Mouse (Mus musculus): ENCODE results near the gene Reps2. TPM values are rescaled to one million over a fixed set of nuclear protein-coding genes. Genes with fewer than 3 reads are reported as not detected.

Gene Reps2
- polyA plus RNA-seq, 1 experiment from 2014 or later, result 1.9 TPM

DNA sequence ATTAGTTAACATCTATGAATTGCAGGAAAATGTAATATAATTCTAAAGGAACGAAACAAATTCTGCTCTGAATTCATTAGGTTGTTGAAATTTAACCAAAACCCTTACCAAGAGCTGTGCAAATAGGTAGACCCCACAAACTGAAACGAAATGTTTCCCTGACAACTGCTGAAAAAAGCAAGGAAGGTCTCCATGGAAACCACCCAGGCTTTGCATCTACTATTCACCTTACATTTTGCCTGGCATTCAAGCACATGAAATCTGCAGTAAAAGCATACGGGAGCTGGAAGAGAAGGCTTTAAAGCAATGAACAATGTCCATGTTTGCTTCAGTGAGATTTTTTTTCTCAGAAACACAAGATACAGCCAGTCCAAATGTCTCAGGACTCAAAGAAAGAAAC lies 59.1 kb downstream of the Reps2 start:
- Histone ChIP-seq H3K27ac (replicated peaks) (no peak overlapping the region), H3K36me3 (no peaks in the 10 kb centered on the region), H3K9ac (replicated peaks) (no peak overlapping the region), H3K4me3 (replicated peaks) (no peak overlapping the region), H3K9me3 (replicated peaks) (no peaks in the 10 kb centered on the region), H3K4me1 (no peaks in the 10 kb centered on the region), H3K4me2 (no peak overlapping the region), H3K27me3 (replicated peaks) (peaks cover 13% of the 10 kb centered on the region; the same call in 1 of the 2 replicates)
- no peak for ATAC-seq (ENCODE audit: low FRiP score)
- 47% methylated on average over 3 of the region's 3 CpGs for WGBS

DNA sequence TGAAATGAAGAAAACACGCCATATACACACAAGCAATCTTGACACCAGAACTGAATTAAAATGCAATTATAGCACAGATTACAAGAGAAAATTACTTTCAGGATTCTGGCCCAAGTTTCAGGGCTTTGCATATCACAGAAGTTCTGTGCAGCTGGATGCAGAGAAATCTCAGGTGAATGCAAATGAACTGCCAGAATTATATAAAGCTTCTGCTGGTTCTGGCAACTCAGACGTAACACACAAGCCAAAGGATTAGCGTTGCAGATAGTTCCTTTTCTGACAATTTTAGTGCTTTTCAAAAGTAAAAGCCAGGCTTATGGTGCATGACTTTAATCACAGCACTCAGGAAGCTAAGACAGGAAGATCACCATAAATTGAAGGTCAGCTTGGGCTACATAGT lies 62.9 kb downstream of the Reps2 start:
- ATAC-seq (ENCODE audit: low FRiP score), result no peak
- no peak overlapping the region for H3K4me3 ChIP-seq (replicated peaks)
- no peaks in the 10 kb centered on the region for H3K4me1 ChIP-seq
- no peaks in the 10 kb centered on the region for H3K9me3 ChIP-seq (replicated peaks)
- H3K4me2 ChIP-seq, result no peak overlapping the region
- peaks cover 16% of the 10 kb centered on the region; the same call in 1 of the 2 replicates for H3K27me3 ChIP-seq (replicated peaks)
- no peak overlapping the region for H3K9ac ChIP-seq (replicated peaks)
- no peak overlapping the region for H3K27ac ChIP-seq (replicated peaks)
- H3K36me3 ChIP-seq, result no peaks in the 10 kb centered on the region
- 61% methylated on average over 3 of the region's 3 CpGs for WGBS

DNA sequence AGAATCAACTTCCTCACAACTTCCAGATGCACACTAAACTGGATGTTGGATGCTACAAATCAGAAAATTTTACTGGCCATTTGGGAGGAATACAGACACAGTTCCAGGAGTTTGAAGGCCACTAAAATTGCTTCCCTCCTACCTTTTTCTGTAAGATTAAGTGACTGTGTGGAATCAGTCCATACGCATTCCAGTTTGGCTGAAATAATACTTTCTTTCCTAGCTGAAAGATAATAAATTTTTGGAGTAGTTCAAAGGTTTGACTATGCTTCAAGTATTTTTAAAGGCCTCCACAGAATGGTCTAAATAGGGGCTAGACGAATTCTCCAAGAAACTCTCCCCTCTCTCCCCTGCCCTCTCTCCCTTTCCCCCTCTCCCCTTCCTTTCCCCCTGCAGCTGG lies 75.0 kb downstream of the Reps2 start:
- Histone ChIP-seq H3K9me3 (replicated peaks) (no peaks in the 10 kb centered on the region), H3K4me1 (no peaks in the 10 kb centered on the region), H3K9ac (replicated peaks) (no peak overlapping the region), H3K27me3 (replicated peaks) (no peaks in the 10 kb centered on the region; the same call in 1 of the 2 replicates), H3K27ac (replicated peaks) (no peak overlapping the region), H3K4me3 (replicated peaks) (no peak overlapping the region), H3K4me2 (no peak overlapping the region), H3K36me3 (no peaks in the 10 kb centered on the region)
- WGBS, result 74% methylated on average over 2 of the region's 2 CpGs
- ATAC-seq (ENCODE audit: low FRiP score), result no peak

DNA sequence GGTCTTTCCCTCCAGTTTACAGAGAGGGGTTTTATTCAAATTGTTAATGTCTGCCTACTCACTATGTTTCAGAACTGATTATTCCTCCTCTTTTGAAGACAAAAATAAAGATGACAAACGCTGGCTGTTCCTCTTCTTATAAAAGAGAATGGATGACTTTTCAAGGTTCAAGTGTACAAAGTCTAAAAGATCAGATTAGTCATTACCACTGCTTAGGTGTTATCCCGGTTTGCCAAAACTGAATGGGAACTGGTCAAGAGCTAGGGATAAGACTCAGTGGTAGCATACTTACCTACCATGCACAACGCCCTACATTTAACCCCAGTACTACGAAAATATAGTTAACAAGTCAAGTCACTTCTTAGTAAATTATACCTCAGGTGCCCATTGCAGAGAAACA lies 77.9 kb downstream of the Reps2 start:
- 92% methylated on average over 4 of the region's 4 CpGs for WGBS
- no peak overlapping the region for H3K27ac ChIP-seq (replicated peaks)

DNA sequence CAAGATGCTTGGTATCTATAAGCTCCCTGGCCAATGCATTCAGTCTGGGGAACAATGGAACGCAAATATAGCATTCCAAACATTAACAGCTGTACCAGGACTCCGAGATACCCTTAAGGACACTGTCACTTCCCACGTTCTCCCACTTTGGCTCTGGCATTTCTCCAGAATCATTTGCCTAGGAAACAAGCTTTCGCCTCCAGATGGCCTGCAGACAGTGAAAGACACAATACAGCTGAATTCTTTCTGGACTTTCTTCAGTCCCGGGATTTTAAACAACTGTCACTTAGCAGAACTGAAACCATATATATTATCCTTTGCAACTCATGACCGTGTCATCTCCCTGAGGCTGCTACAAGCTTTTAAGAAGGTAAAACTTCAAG lies 87.0 kb downstream of the Reps2 start:
- H3K27me3 ChIP-seq (replicated peaks), result peaks cover 9% of the 10 kb centered on the region; the same call in 1 of the 2 replicates
- H3K27ac ChIP-seq (replicated peaks), result no peak overlapping the region
- 0 out of 2 replicates have a peak, but pooled peaks cover 4% of the 10 kb centered on the region for H3K4me1 ChIP-seq
- no peak overlapping the region for H3K4me3 ChIP-seq (replicated peaks)
- 52% methylated on average over 6 of the region's 6 CpGs for WGBS
- ATAC-seq (ENCODE audit: low FRiP score), result no peak
- H3K4me2 ChIP-seq, result no peak overlapping the region
- no peaks in the 10 kb centered on the region for H3K9me3 ChIP-seq (replicated peaks)
- no peak overlapping the region for H3K9ac ChIP-seq (replicated peaks)
- H3K36me3 ChIP-seq, result no peaks in the 10 kb centered on the region

More for the DNA sequence above, 77.9 kb downstream of the Reps2 start:
- Histone ChIP-seq H3K36me3 (no peaks in the 10 kb centered on the region), H3K9ac (replicated peaks) (no peak overlapping the region), H3K4me1 (no peaks in the 10 kb centered on the region), H3K4me3 (replicated peaks) (no peak overlapping the region), H3K27me3 (replicated peaks) (peaks cover 2% of the 10 kb centered on the region; the same call in 1 of the 2 replicates), H3K9me3 (replicated peaks) (no peaks in the 10 kb centered on the region), H3K4me2 (no peak overlapping the region)
- no peak for ATAC-seq (ENCODE audit: low FRiP score)

DNA sequence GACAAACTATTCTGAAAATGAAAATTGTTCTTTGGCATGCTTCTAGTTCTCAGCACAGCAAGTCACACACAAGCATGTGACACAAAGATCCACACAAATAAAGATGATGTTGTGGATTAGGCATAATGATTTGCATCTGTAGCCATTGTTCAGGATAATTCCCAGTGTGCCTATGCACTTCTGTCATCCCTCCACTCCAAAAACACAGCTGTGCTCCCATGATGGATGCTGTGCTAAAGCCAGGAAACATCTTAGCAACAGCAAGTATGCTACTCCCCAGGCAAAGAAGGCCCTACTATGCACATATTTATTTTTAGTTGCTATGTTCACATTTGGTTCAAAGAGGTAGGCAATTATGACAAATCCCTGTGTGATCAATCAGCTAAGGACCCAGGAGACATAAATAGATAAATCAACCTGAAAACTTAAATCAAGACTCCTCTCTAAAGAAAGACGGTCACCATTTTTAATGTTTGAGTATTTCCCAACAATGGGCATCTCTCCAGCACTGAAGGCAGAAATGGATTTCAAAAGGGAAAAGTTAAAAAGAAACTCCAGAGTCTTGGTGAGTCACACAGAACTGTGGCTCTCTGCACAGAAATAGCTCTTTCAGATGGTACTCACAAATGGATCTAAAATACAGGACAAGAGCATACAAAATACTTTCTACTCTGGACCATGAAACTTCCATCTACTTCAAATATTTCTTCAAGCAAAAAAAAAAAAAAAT lies 87.6 kb downstream of the Reps2 start:
- WGBS, result 72% methylated on average over 1 of the region's 1 CpGs
- Histone ChIP-seq H3K27ac (replicated peaks) (no peak overlapping the region), H3K9ac (replicated peaks) (no peak overlapping the region), H3K4me2 (no peak overlapping the region), H3K4me3 (replicated peaks) (no peak overlapping the region), H3K9me3 (replicated peaks) (no peaks in the 10 kb centered on the region), H3K36me3 (no peaks in the 10 kb centered on the region), H3K27me3 (replicated peaks) (peaks cover 9% of the 10 kb centered on the region; the same call in 1 of the 2 replicates), H3K4me1 (0 out of 2 replicates have a peak, but pooled peaks cover 4% of the 10 kb centered on the region)
- no peak for ATAC-seq (ENCODE audit: low FRiP score)

DNA sequence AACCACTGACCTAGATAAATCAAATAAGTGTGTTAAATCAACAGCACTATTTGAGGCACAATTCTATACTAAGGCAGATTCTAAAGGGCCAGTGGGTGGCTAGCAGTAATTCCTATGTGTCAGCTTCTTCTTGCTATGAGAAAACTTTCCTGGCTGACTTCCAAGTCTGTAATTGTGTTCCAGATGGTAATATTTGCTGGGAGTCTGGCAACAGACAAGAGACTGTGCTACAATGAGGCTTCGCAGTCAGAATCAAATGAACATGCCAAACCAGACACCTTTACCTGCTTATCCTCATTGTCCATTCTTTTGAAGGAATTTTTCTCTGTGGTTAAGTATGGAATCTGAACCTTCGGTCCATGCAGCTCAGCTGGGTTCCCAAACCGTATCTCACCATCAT lies 88.9 kb downstream of the Reps2 start:
- Histone ChIP-seq H3K27ac (replicated peaks) (peak overlapping the region; percentile 23; the same call in 1 of the 2 replicates), H3K36me3 (no peaks in the 10 kb centered on the region), H3K9me3 (replicated peaks) (no peaks in the 10 kb centered on the region), H3K4me3 (replicated peaks) (no peak overlapping the region), H3K27me3 (replicated peaks) (peaks cover 14% of the 10 kb centered on the region; the same call in 1 of the 2 replicates), H3K4me2 (no peak overlapping the region), H3K4me1 (0 out of 2 replicates have a peak, but pooled peaks cover 4% of the 10 kb centered on the region), H3K9ac (replicated peaks) (no peak overlapping the region)
- WGBS, result 55% methylated on average over 3 of the region's 3 CpGs
- no peak for ATAC-seq (ENCODE audit: low FRiP score)

DNA sequence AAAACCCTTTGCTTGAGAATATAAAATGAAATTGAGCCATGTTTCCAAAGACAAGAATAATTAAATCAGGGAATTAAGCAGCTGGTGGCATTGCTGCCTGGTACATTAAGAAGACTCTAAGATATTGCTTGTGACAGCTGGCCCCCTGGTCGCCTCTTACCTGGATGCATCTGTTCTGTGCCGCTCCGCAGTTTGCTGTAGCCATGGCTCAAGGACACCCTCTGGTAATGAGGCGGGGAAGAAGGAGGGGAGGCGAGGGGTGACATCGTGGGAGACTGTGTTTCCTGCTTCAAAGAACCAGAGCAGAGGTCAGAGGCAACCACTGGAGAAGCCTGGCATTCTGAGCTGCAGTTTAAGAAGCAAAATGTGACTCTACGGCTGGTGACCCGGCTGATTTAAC lies 91.1 kb downstream of the Reps2 start:
- H3K4me3 ChIP-seq (replicated peaks), result no peak overlapping the region
- H3K27me3 ChIP-seq (replicated peaks), result peaks cover 14% of the 10 kb centered on the region; the same call in 1 of the 2 replicates
- 42% methylated on average over 8 of the region's 8 CpGs for WGBS
- no peak overlapping the region for H3K9ac ChIP-seq (replicated peaks)
- no peak overlapping the region for H3K4me2 ChIP-seq
- H3K36me3 ChIP-seq, result no peaks in the 10 kb centered on the region
- no peak overlapping the region for H3K27ac ChIP-seq (replicated peaks)
- no peaks in the 10 kb centered on the region for H3K9me3 ChIP-seq (replicated peaks)
- 0 out of 2 replicates have a peak, but pooled peaks cover 4% of the 10 kb centered on the region for H3K4me1 ChIP-seq
- no peak for ATAC-seq (ENCODE audit: low FRiP score)

DNA sequence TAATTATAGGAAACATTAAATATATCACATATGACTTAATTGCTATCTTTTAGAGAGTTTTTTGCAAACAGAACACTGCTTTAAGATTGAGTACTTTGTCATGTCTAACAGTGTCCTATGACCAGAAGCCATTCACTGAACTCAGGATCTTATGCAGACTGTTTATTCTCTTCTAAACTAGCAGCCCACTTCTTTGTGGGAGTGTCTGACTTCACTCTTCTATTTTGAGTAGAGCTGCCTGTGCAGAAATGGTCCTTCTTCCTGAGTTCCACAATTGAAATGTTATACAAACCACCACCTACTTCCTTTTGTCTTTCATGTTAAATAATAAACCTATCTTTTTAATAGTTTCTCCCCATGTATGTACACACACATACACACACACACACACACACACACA lies 98.4 kb downstream of the Reps2 start:
- no peaks in the 10 kb centered on the region for H3K36me3 ChIP-seq
- ATAC-seq (ENCODE audit: low FRiP score), result no peak
- no peak overlapping the region for H3K4me2 ChIP-seq
- H3K4me3 ChIP-seq (replicated peaks), result no peak overlapping the region
- peaks cover 2% of the 10 kb centered on the region; the same call in 1 of the 2 replicates for H3K27me3 ChIP-seq (replicated peaks)
- H3K27ac ChIP-seq (replicated peaks), result no peak overlapping the region
- H3K9ac ChIP-seq (replicated peaks), result no peak overlapping the region
- H3K9me3 ChIP-seq (replicated peaks), result no peaks in the 10 kb centered on the region
- H3K4me1 ChIP-seq, result no peaks in the 10 kb centered on the region

DNA sequence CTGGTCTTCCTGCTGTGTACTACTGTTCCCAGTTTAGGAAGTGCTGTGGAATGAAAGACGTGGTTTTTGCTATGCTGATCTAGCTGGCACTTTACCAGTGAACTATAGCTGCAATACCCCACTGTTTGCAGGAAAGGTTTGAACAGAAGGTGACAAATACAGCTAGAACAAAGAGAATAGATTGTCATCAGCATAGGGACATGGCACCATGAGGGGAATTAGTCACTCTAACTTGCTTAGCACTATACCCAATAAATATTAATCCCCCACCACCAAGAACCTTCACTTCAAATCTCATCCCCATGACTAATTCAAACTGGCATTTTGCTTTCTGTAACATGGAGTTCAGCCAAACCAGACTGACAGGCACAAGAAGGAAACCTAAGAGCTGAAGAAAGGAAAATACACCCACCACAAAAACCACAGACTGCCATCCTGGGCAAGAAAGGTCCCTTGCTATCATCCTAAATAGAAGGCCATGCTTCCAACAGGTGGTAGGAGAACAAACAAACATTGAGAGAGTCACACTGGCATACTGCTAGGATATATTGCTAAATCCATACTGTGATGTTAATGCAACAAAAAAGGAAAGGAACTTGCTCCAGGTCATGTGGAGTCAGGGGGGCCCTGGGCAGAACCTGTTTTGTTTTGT lies 100.7 kb downstream of the Reps2 start:
- ATAC-seq (ENCODE audit: low FRiP score), result no peak
- WGBS, result 33% methylated on average over 1 of the region's 1 CpGs
- no peak overlapping the region for H3K4me3 ChIP-seq (replicated peaks)

DNA sequence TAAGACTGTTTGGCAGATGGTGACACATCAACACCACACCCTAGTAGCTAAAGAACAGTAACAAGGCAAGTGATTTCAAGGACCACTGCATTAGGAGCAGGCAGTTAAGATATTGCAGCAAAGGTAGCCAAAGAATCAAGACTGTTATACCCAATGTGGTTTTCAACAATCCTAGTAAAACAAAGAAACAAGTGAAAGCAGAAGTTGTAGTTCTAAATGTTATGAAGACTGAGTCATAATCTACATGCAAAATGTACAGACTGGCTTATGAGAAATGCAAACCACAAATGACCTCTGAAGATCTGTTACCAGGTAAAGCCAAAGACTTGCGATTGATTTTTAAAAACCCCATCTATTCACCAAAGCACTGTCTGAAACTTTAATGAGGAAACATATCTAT lies 101.5 kb downstream of the Reps2 start:
- no peaks in the 10 kb centered on the region for H3K36me3 ChIP-seq
- H3K4me3 ChIP-seq (replicated peaks), result no peak overlapping the region
- no peak overlapping the region for H3K4me2 ChIP-seq
- WGBS, result 91% methylated on average over 1 of the region's 1 CpGs
- H3K9ac ChIP-seq (replicated peaks), result no peak overlapping the region
- no peaks in the 10 kb centered on the region for H3K9me3 ChIP-seq (replicated peaks)
- ATAC-seq (ENCODE audit: low FRiP score), result no peak
- H3K27ac ChIP-seq (replicated peaks), result no peak overlapping the region
- peaks cover 7% of the 10 kb centered on the region; the same call in 1 of the 2 replicates for H3K27me3 ChIP-seq (replicated peaks)
- H3K4me1 ChIP-seq, result no peaks in the 10 kb centered on the region

More for the DNA sequence above, 100.7 kb downstream of the Reps2 start:
- Histone ChIP-seq H3K27ac (replicated peaks) (no peak overlapping the region), H3K9me3 (replicated peaks) (no peaks in the 10 kb centered on the region), H3K4me1 (no peaks in the 10 kb centered on the region), H3K4me2 (no peak overlapping the region), H3K27me3 (replicated peaks) (peaks cover 7% of the 10 kb centered on the region; the same call in 1 of the 2 replicates), H3K9ac (replicated peaks) (no peak overlapping the region), H3K36me3 (no peaks in the 10 kb centered on the region)

DNA sequence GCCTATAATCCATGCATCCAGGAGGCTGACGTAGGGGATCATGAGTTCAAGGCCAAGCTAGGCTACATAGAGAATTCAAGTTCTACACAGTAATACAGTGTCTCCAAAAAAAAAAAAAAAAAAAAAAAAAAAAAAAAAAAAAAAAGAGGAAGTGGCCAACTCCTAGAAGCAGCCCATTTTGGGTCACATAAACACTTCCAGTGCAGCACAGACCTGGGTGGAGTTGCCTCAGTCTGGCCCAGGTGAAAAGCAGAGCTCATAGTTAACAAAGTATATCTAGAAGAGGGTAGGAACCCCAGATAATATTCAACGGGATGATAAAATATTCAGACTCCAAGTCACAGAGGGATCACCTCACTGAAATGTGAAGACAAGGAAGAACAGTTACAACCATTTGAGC lies 112.4 kb downstream of the Reps2 start:
- H3K36me3 ChIP-seq, result no peaks in the 10 kb centered on the region
- no peak overlapping the region for H3K4me2 ChIP-seq
- no peak overlapping the region for H3K27ac ChIP-seq (replicated peaks)
- 93% methylated on average over 2 of the region's 2 CpGs for WGBS
- no peak for ATAC-seq (ENCODE audit: low FRiP score)
- H3K4me3 ChIP-seq (replicated peaks), result no peak overlapping the region
- no peak overlapping the region for H3K9ac ChIP-seq (replicated peaks)
- H3K4me1 ChIP-seq, result no peaks in the 10 kb centered on the region
- H3K9me3 ChIP-seq (replicated peaks), result no peaks in the 10 kb centered on the region
- H3K27me3 ChIP-seq (replicated peaks), result peaks cover 10% of the 10 kb centered on the region; the same call in 1 of the 2 replicates
